Mouse (Mus musculus) stomach, embryonic 14.5 days (tissue): ENCODE results near the gene Samd3. TPM values are rescaled to one million over a fixed set of nuclear protein-coding genes. Genes with fewer than 3 reads are reported as not detected.

Experiments
- polyA plus RNA-seq: library from polyadenylated mRNA; unstranded; fragments of >200 nt; fragmentation: Nextera tagmentation; extraction: Ambion mirVana; gene quantifications from 2 replicates; pipeline ENCODE4 v1.2.1, GENCODE M21; 2014

Samd3 gene
- polyA plus RNA-seq, 1 experiment from 2014 or later, result not detected

Other genes starting within 250 kb of the Samd3 start
- gene Gm9767, start 151.5 kb upstream of the Samd3 start, polyA plus RNA-seq, result 0.74 and 1.2 TPM in 2 replicates
- gene Tmem200a, start 150.7 kb upstream of the Samd3 start, polyA plus RNA-seq, result 48.6 and 55.1 TPM in 2 replicates
- 16.3 and 18.4 TPM in 2 replicates for gene L3mbtl3, start 146.3 kb downstream of the Samd3 start, polyA plus RNA-seq